Mouse (Mus musculus): ENCODE measurements around the gene Cd40lg.

Gene Cd40lg

GRCm38 (mm10) chrX:57211876-57212275 lies at the start of gene Cd40lg:
Gene Cd40lg, plus strand, starts transcription at chrX:57212143.
- no peak for DNase-seq

GRCm38 (mm10) chrX:57166549-57166948 lies 45.4 kb upstream of the Cd40lg start:
- peak; percentile 50 for DNase-seq

DNA sequence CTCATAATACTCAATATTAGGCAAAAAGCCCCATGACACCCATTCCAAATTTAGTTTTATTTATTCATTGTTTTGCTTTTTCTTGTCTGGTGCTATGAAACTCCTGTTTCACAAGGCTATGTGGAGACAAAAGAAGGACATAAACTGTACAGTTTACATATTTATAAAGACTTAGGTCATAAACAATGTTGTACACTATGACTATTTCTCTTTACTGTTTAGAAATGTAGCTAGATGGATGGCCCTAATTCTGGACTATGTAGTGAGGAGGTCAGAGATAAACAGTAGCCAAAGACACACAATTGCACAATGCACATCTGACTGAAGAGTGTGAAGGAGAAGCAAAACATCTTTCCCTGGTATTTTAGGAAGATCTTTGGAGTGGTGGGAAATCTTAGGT lies 40.7 kb upstream of the Cd40lg start:
- no peak for DNase-seq

GRCm38 (mm10) chrX:57177225-57177779 lies 34.6 kb upstream of the Cd40lg start:
- no peak for DNase-seq

GRCm38 (mm10) chrX:57182470-57182869 lies 29.5 kb upstream of the Cd40lg start:
- DNase-seq = no peak

GRCm38 (mm10) chrX:57183359-57183758 lies 28.6 kb upstream of the Cd40lg start:
- no peak for DNase-seq

DNA sequence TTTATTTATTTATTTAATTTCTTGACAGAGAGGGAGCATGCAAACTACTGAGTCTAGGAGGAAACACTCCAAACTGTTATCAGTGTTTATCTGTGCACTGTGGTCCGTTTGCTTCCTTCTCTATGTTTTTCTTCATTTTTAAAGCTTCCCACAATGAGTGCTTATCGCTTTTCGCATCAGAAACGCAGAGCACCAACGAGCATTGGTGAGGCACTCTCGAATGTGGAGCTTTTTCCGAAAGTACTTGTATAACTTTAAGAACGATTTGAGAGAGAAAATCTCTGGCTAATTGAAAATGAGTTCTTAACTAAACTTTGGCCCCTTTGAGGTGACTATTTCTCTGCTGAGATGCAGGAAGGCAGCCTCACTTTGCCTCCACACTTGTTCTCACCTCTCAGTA lies 24.6 kb upstream of the Cd40lg start:
- no peak for DNase-seq

DNA sequence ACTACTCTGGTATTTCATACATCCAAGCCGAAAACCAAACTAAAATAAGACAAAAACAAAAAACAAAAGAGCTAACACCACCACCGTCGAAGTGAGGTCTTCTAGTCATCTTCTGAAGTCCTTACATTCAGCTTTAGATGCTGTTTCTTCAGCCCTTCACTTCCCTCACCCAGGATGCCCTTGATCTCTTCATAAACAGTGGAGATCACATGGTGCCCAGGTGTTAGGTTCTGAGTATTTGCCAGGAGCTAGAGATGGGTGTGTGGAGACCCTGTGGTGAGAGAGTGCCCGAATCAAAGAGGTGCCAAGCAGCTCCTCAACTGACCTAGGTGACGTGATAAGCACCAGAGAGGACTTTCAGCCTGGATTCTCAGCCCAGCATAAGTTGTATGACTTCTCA lies 22.6 kb upstream of the Cd40lg start:
- DNase-seq = peak; percentile 54

DNA sequence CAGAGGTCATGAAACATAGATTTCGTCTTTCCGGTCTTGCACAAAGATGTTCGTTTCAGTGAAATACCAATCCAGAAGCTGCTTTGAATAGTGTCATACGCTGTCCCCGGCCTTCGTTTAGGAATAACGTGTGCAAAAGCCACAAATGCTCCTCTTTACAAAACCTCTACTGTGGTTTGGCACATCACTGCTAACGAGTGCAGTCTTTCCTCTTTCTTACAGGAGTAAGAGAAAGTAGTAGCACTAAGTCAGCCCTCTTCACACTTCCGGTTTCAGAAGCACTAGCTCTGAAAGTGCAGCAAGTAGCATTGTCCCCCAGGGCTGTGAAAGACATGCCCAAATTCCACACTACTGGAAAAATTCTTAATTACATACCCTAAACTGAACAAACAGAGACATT lies 15.6 kb upstream of the Cd40lg start:
- DNase-seq = peak; percentile 39

DNA sequence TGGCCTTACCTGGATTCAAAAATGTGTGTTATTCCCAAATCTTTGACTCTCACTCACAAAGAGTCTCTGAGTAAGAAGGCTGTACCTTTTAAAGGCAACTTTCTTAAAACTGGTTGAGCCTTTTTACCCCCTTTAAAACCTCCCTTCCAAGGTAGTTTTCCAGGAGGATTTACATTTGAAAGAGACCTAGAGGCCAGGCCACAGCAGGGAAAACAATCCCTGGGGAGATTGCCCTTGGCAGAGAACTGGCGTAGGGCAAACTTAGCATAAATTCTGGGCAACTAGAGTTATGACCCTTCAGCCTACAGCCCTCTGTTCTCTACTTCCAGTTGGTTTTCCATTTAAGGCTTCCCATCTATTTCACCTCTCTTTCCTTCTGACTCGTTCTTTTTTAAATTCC lies 13.9 kb upstream of the Cd40lg start:
- no peak for DNase-seq

- DNase-seq = no peak
Observed at GRCm38 (mm10) chrX:57200397-57200796, 11.5 kb upstream of the Cd40lg start.

GRCm38 (mm10) chrX:57210591-57210990 lies 1.4 kb upstream of the Cd40lg start:
- peak; percentile 37 for DNase-seq

DNA sequence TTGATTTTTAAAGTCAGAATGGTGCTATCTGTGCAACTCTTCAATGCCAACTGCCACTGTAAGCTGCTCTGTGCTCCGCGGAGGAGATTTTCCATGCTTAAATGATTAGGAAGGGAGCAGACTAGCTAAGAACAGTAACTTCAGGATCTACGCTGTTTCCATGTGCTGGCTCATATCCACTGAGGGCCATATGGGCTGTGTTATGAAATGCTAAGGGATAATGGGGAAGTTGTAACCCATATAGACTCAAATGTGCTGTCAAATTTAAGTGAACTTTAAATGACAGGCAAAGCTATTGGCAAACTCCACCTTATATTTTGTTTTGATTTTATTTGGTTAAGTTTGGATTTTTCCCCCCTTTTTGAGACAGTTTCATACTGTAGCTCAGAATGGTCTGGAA lies 919 bp downstream of the Cd40lg start:
- no peak for DNase-seq

- DNase-seq = no peak
Observed at GRCm38 (mm10) chrX:57215495-57215894, 3.6 kb downstream of the Cd40lg start.

DNA sequence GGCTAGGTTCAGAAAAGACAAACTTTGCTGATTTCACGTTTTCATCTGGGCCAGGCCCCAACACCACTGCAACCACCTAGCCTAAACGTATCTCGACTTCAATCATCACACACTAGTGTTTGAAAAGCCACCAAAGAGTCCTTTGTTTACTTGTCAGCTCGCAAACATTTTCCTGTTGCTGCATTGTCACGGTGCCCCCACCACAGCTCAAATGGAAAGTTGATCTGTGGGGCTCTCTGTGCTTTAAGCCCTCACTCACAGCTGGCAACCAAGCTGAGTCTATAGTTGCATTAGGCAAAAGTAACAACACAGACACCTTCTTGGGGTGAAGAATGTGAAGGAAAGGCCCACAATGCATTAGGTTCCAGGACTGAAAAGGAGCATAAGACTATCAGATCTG lies 4.3 kb downstream of the Cd40lg start:
- peak; percentile 12 for DNase-seq

DNA sequence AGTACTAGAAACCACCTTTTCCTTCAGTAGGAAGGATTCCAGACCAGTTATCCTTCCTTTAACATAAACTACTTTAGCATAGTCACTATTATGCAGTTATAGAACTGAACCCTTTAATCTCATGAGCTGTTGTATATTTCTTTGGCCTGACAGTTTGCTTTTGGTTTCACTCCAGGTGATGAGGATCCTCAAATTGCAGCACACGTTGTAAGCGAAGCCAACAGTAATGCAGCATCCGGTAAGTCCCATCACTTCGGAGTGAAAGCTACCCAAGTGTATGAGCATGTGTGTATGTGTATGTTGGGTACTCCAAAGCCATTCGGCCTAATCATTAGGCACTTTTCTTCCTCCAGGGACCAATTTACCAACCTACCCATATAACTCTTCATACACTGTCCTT lies 7.6 kb downstream of the Cd40lg start:
- no peak for DNase-seq

- peak; percentile 18 for DNase-seq
Observed at GRCm38 (mm10) chrX:57221881-57222280, 9.9 kb downstream of the Cd40lg start.

- no peak for DNase-seq
Observed at GRCm38 (mm10) chrX:57223301-57223700, 11.4 kb downstream of the Cd40lg start.

- peak; percentile 73 for DNase-seq
Observed at GRCm38 (mm10) chrX:57228178-57228577, 16.2 kb downstream of the Cd40lg start.

DNA sequence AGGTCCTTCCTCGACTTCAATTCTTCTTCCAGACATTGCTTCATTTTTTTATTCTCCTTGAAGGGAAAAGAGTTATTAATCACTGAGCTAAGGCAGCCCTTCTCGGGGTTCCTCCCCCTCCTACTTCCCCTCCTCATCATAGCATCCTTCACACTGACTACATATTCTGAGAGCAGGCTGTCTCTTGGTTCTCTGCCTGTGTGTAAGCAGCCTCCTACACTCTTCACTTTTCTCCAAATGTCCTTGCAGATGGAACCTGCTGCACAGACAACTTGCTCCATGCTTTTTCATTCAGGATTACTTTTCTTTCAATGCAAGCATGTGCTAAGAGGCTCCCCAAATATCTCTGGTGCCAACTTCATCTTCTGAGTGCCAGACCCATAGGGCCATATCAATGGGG lies 21.7 kb downstream of the Cd40lg start:
- no peak for DNase-seq

- peak; percentile 31 for DNase-seq
Observed at GRCm38 (mm10) chrX:57235982-57236381, 24.0 kb downstream of the Cd40lg start.

DNA sequence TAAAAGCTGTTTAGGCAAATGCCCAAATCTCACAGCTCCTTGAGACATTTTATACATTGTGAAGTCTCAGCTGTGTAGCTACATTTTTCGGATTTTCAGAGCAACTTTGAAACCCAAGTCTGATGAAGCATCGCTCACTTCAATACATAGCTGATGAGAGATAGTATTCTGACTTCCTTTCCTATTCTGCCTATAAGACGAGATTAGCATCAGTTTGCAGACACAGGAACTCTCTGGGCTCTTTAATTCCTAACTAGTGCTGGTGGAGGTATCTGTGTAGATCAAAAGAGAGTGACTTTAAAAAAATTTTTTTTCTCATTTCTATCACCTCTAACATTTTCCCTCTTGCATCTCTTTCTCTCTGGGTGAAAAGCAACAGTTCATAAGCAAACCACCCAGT lies 26.6 kb downstream of the Cd40lg start:
- no peak for DNase-seq

DNA sequence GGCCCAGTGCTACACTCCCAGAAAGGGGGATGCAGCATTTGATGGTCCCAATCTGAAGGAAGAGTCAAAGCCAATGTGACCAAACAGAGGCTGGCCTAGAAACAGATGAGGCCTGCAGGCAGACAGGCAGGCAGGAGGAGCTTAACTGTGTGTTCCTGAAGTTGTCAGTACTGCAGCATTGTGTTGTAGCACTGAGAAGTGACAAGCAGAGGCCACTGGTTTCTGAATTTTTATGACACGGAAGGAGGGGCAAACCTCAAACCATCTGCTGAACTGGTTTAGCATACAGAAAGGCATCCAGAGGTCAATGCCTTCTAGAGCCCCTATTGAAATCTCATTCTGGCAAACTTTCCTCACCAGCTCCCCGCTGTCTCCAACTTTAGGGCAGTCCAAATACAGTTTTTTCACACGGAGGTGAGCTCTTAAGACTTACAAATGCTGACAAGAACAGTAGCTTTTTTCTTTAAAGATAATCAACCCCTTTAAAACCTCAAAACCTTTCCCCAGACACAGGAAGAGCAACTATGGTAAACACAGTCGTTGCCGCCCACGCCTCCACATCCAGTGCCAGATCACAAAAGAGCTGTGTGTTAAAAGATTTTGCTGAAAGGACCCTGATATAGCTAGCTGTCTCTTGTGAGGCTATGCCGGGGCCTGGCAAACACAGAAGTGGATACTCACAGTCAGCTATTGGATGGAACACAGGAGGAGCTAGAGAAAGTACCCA lies 41.5 kb downstream of the Cd40lg start:
- DNase-seq = peak; percentile 52

GRCm38 (mm10) chrX:57260744-57261143 lies 48.8 kb downstream of the Cd40lg start:
- peak; percentile 48 for DNase-seq

DNA sequence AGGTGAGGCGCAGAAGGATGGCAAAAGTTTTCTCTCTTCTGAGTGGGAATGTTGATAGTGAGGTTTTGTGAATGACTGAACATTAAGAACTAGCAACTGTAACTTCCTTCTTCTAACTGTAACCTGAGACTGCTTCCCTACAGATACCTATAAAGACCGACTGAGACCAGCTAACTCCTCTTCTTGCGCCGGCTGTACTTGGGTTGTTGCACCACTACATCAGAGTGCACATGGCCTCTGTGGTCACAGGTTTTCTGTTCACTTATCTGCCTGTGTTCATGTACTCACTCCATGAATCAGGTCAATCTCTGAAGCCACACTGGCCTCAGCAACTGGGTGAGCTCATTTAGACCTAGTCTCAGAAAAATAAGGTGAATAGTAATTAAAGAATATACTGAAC lies 51.6 kb downstream of the Cd40lg start:
- no peak for DNase-seq

All from thymus, postnatal 14 days (tissue).